Mouse (Mus musculus): ENCODE data around the gene Castor2.

Gene Castor2

DNA sequence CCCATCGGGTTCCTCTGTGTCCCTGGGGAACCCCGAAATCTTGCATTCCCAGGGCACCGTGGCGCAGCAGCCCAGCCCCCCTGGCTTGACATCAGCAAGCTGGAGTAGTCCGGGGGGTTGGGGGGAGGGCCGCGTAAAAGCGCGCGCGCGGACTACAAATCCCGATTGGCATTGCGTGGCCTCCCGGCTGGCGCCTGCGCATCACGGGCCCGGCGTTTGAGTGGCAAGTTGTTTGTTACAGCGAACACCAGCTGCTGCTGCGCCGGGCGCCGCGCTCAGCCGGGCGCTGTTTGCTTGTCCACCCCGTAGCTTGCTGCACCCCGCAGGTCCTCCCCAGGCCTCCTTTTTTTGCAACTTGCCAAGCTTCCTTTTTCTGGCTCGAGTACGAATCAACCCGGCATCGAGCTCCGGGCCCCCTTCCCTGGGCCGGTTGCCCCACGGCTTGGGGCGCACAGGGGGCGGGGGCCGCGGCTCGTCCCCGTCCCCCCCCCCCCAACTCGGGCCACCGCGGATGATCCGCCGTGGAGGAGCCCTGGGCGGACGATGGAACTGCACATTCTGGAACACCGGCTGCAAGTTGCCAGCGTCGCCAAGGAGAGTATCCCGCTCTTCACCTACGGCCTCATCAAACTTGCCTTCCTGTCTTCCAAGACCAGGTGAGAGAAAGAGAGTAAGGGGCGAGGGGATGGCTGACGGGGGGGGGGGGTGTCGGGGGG lies at the start of gene Castor2:
Gene Castor2, plus strand, starts transcription at position 216 of the 716 bp plus-strand sequence.
- peak; percentile 96 to 97 for DNase-seq

DNA sequence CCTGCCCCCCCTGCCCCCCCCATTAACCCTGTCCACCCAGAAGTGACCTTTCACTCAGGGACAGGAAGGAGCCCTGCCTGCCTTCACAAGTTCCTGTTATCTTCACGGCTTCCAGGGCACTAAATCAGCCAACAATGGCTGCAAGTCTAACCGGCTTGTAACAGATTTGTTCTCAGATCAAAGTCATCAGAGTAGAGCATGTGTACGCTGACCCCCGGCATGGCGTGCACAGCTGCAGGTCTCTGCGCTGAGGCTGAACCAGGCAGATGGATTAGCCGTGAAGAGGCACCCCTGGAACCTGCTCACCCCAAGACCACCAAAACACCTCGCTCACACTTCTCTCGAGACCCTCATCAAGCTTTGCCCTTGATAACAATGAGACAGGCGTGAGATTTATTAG lies 48.8 kb upstream of the Castor2 start:
- no peak for DNase-seq

DNA sequence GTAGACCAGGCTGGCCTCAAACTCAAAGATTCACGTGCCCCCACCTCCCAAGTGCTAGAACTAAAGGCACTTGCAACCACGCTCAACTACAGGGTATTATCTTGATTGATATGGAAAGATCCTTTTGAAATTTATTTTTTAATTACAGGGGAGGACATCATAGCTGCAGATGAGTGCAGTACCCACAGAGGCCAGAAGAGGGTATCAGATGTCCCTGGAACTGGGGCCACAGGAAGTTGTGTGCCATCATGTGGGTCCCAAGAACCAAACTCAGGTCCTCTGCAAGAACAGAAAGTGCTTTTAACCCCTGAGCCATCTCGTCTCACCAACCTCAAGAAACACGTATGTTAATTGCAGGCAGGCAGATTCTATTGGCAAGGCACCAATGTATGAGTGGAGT lies 46.9 kb upstream of the Castor2 start:
- DNase-seq, result no peak

DNA sequence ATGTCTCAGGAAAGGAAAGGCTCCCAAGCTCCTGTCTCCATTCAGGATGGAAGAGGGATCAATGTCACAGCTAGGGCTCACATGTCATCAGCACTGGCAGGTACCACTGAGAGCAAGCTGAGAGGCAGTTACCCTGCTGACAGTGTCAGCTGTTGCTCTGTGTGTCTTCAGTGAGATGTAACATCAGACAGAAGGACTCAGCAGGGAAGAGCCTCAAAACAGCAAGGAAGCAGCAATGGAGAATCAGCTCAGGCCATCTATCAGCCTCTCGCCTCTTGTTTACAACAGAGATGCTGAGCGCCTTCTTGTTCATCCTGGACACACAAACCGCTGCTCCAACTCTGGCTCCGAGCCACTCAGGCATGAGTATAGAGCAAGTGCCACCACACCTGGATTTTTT lies 45.0 kb upstream of the Castor2 start:
- DNase-seq, result no peak

- no peak for DNase-seq
Observed at GRCm38 (mm10) chr5:134058793-134059352, 40.6 kb upstream of the Castor2 start.

GRCm38 (mm10) chr5:134063362-134064064 lies 36.0 kb upstream of the Castor2 start:
- peak; percentile 81 to 90 for DNase-seq

- DNase-seq, result no peak
Observed at GRCm38 (mm10) chr5:134066261-134066660, 33.2 kb upstream of the Castor2 start.

GRCm38 (mm10) chr5:134067924-134068323 lies 31.6 kb upstream of the Castor2 start:
- DNase-seq, result peak in 1 of 2 experiments; percentile 7

GRCm38 (mm10) chr5:134073512-134074041 lies 25.9 kb upstream of the Castor2 start:
- no peak for DNase-seq

DNA sequence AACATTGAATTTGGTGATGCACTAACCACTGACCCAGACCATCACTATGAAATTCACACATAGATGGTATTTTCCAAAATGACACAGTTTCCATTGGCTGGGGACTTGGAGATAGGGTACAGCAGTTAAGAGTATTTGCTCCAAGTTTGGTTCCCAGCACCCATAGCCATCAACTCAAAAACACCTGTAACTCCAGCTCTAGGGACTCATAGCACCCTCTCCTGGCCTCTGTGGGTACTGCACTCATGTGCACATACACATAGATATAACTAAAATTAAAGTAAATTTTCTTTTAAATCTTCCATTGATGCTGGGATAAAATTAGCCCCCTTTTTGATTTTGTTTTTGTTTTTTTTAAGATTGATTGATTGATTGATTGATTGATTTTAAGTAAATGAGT lies 25.1 kb upstream of the Castor2 start:
- no peak for DNase-seq

- no peak for DNase-seq
Observed at GRCm38 (mm10) chr5:134076175-134076574, 23.3 kb upstream of the Castor2 start.

GRCm38 (mm10) chr5:134080685-134081548 lies 18.6 kb upstream of the Castor2 start:
- DNase-seq, result peak; percentile 75 to 91

DNA sequence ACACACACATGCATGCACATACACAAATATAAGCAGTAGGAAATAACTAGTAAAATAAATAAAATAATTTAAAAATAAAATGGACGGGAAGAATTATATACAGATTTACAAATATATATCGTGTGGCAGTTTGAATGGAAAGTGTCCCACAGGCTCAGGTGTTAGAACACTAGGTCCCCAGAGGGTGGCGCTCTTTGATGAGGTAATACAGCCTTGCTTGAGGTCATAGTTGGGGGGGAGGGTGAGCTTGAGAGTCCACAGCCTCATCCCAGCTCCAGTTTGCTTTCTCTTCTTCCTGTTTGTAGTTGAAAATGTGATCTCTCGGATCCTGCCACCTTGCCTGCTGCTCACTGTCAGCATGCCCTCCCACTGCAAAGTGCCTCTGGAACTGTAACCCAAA lies 14.3 kb upstream of the Castor2 start:
- peak; percentile 16 to 42 for DNase-seq

- DNase-seq, result no peak
Observed at GRCm38 (mm10) chr5:134085887-134086639, 13.4 kb upstream of the Castor2 start.

DNA sequence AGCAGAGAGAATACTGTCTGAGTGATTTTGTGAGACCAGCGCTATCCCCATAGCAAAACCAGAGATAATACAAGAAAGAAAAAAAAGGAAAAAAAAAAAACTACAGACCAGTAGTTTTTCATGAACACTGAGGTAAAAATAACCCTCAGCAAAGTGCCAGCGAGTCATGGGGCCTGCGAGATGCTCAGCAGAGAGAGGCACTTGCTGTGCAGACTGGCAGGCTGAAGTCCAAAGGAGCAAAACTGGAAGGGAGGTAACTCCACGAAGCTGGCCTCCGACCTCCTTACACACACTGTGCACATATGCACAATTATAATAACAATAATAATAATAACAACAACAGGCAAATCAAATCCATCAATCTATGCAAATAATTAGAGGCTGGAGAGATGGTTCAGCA lies 12.3 kb upstream of the Castor2 start:
- DNase-seq, result peak; percentile 65 to 88

DNA sequence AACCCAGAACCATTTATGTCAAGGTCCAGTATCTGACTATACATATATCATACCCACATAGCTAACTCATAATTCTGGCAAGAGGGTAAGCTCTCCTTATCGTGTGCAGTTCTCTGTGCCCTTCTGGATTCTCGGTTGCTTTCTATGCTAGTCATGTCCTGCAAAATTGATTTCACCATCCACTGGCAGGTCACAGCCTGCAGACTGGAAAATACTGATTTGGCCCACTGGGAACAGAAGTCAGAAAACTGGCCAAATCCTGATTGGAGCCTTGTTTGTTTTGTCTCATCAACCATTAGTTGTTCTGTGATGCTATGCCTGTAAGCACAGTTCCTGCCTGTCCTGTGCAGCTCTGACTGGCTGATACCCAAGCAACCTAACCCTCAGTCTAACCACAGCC lies 3.7 kb upstream of the Castor2 start:
- no peak for DNase-seq

GRCm38 (mm10) chr5:134098341-134098902 lies 1.1 kb upstream of the Castor2 start:
- peak; percentile 37 to 59 for DNase-seq

DNA sequence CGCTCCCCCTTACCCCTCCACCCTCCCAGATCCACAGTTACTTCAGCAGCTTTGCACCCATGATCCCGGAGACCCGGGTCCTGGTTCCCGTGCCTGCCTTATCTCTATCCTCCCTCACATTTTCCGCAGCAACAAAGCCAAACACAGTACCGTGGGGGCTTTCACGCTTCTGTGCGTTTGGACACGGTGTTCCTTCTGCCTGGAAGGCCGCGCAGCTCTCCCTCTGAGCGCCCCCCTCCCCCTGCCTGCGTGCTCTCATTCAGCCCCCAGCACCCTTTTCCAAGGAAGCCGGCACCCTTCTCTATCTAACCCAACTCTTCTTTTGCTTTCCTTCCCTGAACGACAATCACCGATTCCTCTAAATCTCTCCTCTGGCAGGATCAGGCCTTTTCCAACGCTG lies 535 bp upstream of the Castor2 start:
- DNase-seq, result peak; percentile 18 to 83

DNA sequence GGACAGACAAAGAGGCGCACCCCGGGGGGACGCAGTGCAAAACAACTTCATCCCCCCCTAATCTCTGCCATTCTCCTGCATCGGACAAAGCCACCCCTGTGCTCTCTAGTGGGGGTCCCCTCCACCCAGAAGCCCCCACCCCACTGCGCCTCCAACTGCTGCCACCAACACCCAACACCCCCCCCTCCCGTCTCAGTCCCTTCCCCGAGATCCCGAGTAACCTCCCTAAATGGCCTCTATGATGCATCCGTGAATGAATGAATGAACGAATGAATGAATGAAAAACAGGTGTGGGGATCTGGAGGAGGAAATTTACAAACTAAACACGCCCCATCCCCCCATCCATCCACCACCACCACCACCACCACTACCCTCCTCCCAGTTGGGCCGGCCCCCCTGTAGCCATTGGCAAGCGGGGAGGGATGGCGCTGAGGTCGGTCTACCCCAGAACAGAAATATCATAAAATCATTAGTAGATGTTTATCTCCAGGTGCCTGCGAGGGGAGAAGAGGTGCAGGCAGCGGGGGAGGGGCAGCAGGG lies 791 bp downstream of the Castor2 start:
- peak; percentile 27 to 53 for DNase-seq

DNA sequence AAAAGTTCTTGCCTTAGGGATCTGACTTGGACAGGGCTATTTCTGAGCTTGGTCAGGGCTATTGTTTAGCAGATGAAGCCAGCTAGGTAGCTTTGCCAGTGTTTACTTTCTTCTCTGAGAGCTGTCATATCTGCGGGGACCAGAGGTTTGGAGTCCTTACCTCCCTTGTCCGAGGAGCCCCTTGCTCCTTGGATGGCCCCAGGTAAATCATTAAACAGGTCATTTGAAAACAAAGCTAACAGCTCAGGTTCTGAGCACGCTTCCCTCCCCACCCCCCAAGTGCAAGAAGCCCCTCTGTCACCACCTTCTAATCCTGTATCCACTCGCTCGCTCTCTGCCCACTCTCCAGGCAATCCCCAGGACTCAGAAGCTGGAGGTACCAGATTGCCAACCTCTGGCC lies 1.8 kb downstream of the Castor2 start:
- DNase-seq, result peak; percentile 42 to 60

DNA sequence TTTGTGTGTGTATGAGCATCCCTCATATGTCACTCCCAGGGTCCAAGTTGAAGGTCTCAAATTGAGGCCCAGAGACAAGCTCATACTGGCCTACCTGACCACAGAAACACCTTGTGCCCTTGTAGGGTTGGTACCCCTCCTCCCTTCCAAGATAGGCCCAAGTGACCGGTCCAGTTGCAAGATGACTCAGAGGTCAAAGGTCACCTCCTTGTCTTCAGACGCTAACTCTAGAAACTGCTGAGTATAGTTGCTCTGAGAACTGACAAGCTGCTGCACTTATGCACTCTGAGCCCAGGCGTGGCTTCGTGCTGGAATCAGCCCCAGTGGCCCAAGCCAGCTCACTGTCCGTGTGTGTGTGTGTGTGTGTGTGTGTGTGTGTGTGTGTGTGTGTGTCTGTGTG lies 2.4 kb downstream of the Castor2 start:
- DNase-seq, result peak; percentile 79 to 93
